Mouse (Mus musculus): ENCODE data around the gene Anks6. TPM values are rescaled to one million over a fixed set of nuclear protein-coding genes. Genes with fewer than 3 reads are reported as not detected.

Anks6 gene
- total RNA-seq (2023), result under 1 TPM; 0.30 to 0.35 TPM

DNA sequence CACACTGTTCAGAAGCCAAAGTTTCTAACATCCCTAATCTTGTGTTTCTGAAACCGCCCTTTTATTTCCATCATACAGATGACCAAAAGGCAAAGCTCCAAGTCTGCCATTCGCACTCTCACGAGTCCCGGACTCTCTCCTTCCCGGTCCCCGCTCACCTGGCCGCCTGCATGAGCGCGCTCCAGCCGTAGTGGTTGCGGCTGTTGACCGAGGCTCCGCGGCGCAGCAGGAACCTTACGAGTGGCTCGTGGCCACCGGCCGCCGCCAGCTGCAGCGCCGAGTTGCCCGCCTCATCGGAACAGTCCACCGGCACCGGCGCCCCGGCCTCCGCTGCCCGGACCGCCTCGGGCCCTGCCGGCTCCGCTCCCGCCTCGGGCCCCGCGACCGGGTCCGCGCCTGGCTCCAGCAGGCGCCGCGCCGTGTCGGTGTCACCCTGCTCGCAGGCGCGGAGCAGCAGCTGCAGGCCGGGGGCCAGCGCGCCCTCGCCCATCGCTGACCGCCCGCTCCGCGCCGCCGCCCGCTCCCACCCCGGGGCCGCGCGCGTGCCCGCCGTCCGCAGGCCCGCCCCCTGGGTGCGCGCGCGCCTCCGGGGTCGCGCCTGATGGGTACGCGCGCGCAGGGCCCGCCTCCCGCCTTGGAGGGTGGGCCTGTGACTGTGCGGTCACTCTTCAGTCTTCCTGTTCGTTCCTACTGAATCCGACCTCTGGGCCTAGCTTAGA lies at the start of gene Anks6:
Anks6 (minus strand) TSS at position 637 of the 719 bp plus-strand sequence.

DNA sequence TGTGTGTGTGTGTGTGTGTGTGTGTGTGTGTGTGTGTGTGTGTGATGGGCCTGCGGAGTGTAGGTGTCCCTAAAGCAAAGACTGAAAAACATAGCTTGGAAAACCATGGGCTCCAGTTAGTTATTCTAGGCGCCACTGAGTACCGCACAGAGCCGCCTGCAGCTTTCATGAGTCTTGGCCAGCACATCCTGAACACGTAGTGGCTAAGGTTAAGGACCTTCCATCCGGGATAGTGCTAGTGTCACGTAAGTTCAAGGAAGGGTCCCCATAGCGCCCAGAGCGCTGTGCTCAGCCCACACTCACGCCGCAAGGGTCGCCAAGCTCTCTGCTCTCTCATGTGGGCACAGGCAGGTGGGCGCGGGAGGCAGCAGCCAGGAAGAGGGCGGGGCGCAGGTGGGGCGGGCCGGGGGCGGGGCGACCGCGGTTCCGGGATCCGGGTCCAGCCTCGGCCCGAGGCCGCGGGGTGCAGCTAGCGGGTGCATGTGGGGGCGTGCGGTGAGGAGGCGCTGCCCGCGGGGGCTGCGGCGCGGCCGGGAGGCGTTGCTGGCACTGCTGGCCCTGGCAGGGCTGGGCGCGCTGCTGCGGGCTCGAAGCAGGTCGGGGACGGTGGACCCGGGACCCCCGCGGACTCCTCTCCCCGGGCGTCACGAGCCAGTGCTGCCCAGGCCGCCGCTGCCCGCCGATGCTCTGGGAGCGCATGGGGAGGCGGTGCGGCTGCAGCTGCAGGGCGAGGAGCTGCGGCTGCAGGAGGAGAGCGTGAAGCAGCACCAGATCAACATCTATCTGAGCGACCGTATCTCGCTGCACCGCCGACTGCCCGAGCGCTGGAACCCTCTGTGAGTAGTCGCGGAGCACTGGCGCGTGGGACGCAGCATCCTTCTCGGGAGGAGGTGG lies 34.5 kb upstream of the Anks6 start, which contains the start of gene Galnt12:
Galnt12 (plus strand) TSS at position 417 of the 894 bp plus-strand sequence.

DNA sequence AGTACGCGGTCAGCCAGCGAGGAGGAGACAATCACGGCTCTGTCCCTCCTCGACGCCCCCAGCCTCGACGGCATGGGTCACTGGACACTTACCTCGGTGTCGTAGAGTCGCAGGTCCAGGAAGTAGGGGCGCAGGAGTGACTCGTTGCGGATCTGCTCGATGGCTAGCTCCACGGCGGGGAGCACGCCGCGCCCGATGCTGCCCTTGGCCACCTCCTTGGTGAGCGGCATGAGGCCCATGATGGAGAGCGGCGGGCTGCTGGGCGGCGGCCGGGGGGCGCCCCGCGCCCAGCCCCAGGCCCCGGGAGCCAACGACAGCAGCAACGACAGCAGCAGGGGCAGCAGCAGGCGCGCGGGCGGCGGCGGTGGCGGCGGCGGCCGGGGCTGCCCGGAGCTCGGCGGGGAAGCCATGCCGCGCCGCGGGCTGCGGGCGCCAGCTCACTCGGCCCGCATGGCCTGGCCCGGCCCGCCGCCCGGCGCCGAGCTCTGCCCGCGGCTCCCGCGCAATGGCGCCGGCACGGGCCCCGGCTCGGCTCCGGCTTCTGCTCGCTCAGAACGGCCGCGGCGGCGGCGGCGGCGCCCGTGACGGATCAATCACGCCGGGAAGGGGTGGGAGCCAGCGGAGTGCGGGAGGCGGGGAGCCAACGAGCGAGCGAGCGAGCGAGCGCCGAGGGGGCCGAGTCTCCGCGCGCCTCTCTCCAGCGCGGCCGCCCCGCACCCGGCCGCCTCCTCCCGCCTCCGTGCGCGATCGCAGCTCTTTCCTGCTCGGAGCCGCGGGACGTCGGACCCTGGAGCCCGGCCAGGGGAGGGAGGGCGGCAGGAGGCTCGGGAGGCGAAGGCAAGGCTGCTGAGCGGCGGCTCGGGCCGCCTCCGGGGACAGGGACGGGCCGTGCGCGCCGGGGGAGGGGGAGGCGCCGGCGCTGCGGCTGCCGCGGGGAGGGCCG lies 65.9 kb downstream of the Anks6 start, which contains the start of gene Gabbr2:
Gabbr2 (minus strand) TSS at position 858 of the 943 bp plus-strand sequence.

Other genes starting within 250 kb of the Anks6 start
- gene Gabbr2, start 65.6 kb downstream of the Anks6 start, total RNA-seq (2023), result not detected
- gene Galnt12, start 34.5 kb upstream of the Anks6 start, total RNA-seq (2023), result 10 to 100 TPM; 17.9 to 21.8 TPM
- not detected for gene Col15a1, start 150.7 kb upstream of the Anks6 start, total RNA-seq (2023)

All from T-cell, adult 66 days (primary cell).